Mouse (Mus musculus) cerebellum, adult 9-11 months (tissue): Measurements from ENCODE around the gene Zswim7.
"Not testable (repeated sequence)": the region's sequence is repeated elsewhere in the genome, so short reads cannot be mapped to it uniquely, and the experiment has no call there.

Experiments used
- DNase-seq: peaks from one replicate; pipeline ENCODE4 v3.0.0; 2022

Zswim7 gene

GRCm38 (mm10) chr11:62280675-62281600 is at the start of gene Zswim7, which contains the start of gene Ttc19:
Zswim7 (minus strand) TSS chr11:62281375.
Ttc19 (plus strand) TSS chr11:62281473.
- peak; percentile 92 for DNase-seq

DNA sequence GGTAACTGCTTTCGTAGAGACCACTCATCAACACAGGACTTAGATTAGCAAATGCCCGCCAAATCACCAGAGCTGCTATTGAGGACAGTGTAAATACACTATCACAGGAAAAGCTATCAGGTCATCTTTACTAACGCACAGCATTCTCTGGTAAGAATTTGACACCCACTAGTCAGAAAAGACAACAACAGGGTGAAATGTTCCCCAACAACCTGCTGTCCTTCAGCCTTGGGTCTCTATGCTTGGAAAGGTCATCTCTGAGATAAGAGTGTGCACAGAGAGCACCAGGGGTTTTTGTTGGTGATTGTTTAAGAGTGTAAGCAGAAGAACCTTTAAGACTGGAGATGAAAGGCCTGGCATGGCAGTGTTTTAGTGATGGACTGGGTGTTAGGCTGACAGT is 42.5 kb upstream of the Zswim7 start:
- DNase-seq, result no peak

DNA sequence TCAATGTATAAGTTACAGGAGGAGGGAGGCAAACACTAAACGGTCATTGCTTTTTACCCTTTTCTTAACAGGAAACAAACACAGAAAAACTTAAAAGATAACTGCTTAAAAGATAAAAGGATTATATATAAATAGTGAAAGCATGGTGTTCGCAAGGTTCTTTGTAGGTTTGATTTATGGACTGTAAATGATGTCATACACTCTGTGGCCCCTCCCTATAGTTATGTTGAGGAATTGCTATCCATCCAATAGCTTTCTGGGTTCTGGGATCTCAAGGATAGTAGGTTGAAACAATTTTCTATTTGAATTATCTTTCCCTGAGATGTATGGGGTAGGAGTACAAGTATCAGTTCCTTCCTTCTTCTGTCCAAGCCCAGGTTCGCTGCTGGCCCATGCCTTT is 38.9 kb upstream of the Zswim7 start:
- no peak for DNase-seq

DNA sequence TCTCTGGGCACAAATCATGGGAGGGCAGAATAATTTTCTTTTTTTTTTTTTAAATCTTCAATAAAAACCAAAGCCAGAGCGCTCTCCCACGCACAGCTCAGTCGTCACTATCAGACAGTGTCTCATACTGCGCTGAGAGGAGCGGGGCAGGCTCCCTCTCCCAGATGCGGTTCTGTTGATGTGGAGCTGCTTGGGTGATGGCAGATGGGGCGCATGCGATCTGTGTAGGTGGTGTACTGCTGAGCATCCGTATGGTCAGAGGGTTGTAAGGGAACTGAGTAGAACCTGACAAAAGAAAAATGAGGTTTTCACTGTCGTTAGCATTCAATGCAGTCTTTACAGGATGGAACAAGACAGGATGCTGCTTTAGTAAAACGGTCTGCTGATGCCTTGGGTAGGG is 36.6 kb upstream of the Zswim7 start:
- DNase-seq, result peak; percentile 67

DNA sequence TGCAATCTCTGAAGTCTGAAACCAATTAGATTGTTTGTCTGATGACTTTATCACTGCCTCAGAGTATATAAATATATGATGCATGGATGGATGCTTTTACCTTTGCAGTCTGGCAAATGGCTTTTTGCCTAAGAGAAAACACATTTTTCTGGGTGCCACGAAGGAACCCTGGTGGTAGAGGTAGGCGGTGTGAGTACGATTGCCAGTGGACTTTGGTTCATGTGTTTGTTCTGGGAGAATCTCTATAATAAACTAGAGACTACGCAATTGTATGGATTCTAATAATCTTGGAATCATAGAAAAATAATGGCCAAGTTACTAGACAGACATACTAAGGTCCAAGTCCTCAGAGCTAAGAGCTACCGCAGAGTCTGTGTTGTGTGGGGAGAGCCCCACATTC is 33.8 kb upstream of the Zswim7 start:
- DNase-seq, result no peak

DNA sequence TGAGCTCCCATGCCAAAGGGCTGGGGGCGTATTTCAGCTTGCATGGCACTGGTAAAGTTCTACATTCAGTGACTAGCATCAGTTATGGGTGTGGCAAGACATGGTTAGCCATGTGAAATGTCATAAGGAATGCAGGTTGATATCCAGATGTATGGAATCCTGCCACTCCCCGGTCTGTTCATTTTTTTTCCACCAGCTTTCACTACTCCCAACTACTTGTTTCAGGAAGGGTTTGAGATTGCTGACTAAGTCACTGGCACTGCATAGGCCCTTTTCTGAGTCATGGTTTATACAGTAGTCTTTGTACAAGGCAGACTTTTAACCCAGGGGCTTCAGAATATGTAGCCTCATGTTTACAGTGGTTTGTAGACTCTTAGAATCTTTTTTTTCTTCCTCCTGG is 28.1 kb upstream of the Zswim7 start:
- no peak for DNase-seq

DNA sequence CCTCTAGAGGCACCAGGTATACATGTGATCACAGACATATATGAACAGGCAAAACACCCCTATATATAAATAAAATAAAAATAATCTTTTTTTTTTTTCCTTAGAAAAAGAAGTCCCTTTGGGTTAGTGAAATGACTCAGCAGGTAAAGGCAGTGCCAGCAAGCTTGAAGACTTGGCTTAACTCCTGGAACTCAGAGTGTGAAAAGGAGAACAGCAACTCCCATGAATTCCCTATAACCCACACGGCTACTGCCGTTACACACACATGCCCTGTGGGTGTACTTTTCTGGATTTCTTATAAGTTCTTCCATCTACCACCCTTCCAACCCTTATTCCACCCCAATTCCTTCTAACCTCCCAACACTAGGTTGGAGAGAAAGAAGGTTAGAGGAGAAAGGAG is 24.7 kb upstream of the Zswim7 start:
- no peak for DNase-seq

GRCm38 (mm10) chr11:62298883-62299282 is 17.7 kb upstream of the Zswim7 start:
- DNase-seq, result no peak

GRCm38 (mm10) chr11:62294121-62294520 is 12.9 kb upstream of the Zswim7 start:
- no peak for DNase-seq

DNA sequence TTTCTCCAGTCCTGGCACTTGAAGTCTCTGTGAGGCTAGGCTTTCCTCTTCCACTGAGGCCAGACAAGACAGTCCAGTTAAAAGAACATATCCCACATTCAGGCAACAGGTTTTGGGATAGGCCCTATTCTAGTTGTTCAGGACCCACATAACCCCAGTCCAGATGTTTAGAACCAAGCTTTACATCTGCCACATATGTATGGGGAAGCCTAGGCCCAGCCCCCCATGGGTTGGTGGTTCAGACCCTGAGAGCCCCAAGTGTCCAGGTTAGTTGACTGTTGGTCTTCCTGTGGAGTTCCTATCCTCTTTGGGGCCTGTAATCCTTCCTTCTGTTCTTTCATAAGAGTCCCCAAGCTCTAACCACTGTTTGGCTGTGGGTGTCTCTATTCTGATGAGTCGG is 6.5 kb upstream of the Zswim7 start:
- DNase-seq, result no peak

GRCm38 (mm10) chr11:62285020-62285419 is 3.8 kb upstream of the Zswim7 start:
- no peak for DNase-seq

DNA sequence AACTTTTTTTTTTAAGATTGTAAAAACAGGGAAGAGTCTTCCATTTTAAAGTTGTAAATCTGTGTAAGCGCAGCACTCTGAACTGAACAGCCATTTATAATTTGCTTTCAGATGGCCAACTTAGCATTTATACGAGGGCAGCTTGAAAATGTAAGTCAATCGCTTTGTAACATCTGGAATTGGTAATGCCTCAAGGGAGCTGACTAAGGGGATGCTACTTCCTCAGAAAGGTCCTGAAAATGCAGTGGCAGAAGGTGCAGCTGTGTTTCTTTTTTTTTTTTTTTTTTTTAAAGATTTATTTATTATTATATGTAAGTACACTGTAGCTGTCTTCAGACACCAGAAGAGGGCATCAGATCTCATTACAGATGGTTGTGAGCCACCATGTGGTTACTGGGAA is 2.8 kb upstream of the Zswim7 start:
- not testable (repeated sequence) for DNase-seq

DNA sequence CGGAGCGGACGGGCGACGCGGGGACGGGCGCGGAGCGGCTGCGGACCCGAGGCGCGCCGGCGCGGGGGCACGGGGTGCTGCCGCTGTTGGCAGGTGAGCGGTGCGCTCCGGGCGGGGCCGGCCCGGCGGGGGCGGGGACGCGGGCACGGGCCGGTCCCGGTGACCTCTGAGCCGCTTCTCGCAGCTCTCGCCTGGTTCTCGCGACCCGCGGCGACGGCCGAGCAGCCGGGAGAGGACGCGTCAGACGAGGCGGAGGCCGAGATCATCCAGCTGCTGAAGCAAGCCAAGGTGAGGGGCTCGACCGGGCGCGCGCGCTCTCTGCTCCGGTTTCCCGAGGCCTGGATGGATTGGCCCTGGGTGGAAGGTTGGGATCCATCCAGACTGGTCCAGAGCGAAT is 424 bp upstream of the Zswim7 start:
- DNase-seq, result no peak

GRCm38 (mm10) chr11:62278027-62278426 is 3.1 kb downstream of the Zswim7 start:
- peak; percentile 25 for DNase-seq

GRCm38 (mm10) chr11:62277086-62277485 is 4.1 kb downstream of the Zswim7 start:
- no peak for DNase-seq

GRCm38 (mm10) chr11:62270851-62271250 is 10.3 kb downstream of the Zswim7 start:
- no peak for DNase-seq

GRCm38 (mm10) chr11:62269097-62269496 is 12.1 kb downstream of the Zswim7 start:
- DNase-seq, result no peak

- no peak for DNase-seq
Observed at GRCm38 (mm10) chr11:62268381-62268780, 12.8 kb downstream of the Zswim7 start.

DNA sequence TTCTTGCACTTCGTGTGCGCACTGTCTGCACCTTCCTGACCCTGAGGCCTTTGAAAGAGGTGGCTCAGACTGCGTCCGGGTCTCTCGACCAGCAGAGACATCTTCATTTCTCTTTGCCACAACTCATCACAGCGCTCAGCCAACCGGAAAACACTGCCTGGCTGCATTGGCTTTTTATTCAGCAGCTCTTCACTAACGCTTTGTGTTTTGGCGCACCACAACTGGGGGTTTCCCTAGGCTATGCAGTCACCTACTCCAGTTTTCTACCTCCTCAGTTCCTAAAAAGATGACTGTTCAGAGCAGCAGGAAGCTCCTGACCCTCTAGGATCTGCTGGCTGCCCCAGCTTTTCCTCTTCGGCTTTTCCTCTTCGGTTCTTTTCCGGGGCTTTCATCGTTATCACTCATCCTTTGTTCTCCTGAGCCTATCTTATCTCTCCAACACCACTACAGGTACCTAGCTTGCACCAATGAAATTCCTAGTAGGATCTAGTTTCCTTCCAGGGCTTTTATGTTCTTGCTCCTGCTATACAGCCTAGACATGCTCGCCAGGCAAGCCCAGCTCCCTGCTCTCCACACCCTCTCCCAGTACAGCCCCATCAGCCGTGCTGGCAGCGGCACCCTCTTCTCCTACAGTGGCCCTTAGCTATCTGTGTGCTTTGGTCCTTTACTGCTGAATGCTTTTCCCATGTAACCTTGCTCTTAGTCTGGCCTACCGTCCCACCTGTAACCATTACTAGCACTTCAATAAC is 14.5 kb downstream of the Zswim7 start:
- DNase-seq, result no peak

GRCm38 (mm10) chr11:62265642-62266041 is 15.5 kb downstream of the Zswim7 start:
- DNase-seq, result no peak

- DNase-seq, result no peak
Observed at GRCm38 (mm10) chr11:62264018-62264417, 17.2 kb downstream of the Zswim7 start.

DNA sequence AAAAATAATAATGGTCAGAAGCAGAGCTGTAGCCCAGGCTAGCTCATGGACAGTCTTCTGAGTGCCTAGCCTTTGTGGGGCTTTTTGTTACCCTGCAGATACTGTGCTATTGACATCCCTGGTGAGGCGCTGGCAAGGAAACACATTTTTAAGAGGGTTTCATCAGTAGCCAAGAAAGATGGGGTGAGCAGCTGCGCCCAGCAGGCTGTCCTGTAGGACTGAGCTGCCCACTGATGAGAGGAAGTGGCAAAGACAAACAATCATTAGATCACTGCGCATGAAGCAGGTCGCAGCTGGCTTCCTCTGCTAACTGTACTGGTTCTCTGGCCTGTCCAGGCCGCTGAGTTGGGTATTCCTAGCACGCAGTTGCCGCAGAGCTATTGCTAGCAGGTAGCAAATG is 17.6 kb downstream of the Zswim7 start:
- no peak for DNase-seq

DNA sequence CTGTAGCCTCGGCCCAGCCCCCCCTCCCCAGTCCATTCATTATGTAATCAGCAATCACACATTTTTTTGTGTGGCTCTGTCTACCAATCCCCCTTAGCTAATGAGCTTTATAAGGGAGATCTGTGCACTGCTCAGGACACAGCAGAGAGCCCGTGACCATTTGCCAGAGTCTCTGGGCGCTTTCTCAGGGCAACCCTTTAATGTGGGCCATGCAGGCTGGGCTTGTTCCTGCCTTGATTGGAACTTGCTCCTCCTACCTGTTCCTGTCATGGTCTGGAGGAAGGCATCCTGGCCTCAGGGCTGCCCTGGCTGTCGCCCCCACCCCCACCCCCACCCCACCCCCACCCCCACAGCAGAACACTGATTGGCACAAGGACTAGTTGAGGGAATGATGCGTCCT is 22.0 kb downstream of the Zswim7 start:
- DNase-seq, result no peak

GRCm38 (mm10) chr11:62253380-62253779 is 27.8 kb downstream of the Zswim7 start:
- no peak for DNase-seq
